Mouse (Mus musculus) embryo, embryonic 11.5 days (tissue): ENCODE data around the gene Il1r1.
"Not testable (repeated sequence)": the region's sequence is repeated elsewhere in the genome, so short reads cannot be mapped to it uniquely, and the experiment has no call there.

Experiments used
- DNase-seq: peaks from one replicate; pipeline ENCODE4 v3.0.0-alpha.2; 2012; ENCODE audit warnings: low read depth, low spot score

Il1r1 gene

GRCm38 (mm10) chr1:40271052-40271451 is 46.2 kb downstream of the Il1r1 start:
- DNase-seq, result no peak

- no peak for DNase-seq
Observed at GRCm38 (mm10) chr1:40271486-40272055, 46.7 kb downstream of the Il1r1 start.

- DNase-seq, result no peak
Observed at GRCm38 (mm10) chr1:40272204-40272603, 47.3 kb downstream of the Il1r1 start.

GRCm38 (mm10) chr1:40273491-40273890 is 48.6 kb downstream of the Il1r1 start:
- DNase-seq, result no peak

- DNase-seq, result no peak
Observed at GRCm38 (mm10) chr1:40275285-40276013, 50.6 kb downstream of the Il1r1 start.

- no peak for DNase-seq
Observed at GRCm38 (mm10) chr1:40277944-40278343, 53.1 kb downstream of the Il1r1 start.

GRCm38 (mm10) chr1:40278720-40279119 is 53.8 kb downstream of the Il1r1 start:
- no peak for DNase-seq

- no peak for DNase-seq
Observed at GRCm38 (mm10) chr1:40279182-40279743, 54.4 kb downstream of the Il1r1 start.

- DNase-seq, result no peak
Observed at GRCm38 (mm10) chr1:40281950-40282349, 57.1 kb downstream of the Il1r1 start.

- no peak for DNase-seq
Observed at GRCm38 (mm10) chr1:40282394-40282793, 57.5 kb downstream of the Il1r1 start.

- no peak for DNase-seq
Observed at GRCm38 (mm10) chr1:40283995-40284394, 59.1 kb downstream of the Il1r1 start.

GRCm38 (mm10) chr1:40290489-40291255 is 65.8 kb downstream of the Il1r1 start:
- no peak for DNase-seq

- no peak for DNase-seq
Observed at GRCm38 (mm10) chr1:40292231-40292630, 67.4 kb downstream of the Il1r1 start.

- no peak for DNase-seq
Observed at GRCm38 (mm10) chr1:40293891-40294290, 69.0 kb downstream of the Il1r1 start.

- no peak for DNase-seq
Observed at GRCm38 (mm10) chr1:40294824-40295223, 69.9 kb downstream of the Il1r1 start.

- no peak for DNase-seq
Observed at GRCm38 (mm10) chr1:40298053-40298452, 73.2 kb downstream of the Il1r1 start.

- no peak for DNase-seq
Observed at GRCm38 (mm10) chr1:40303179-40303866, 78.4 kb downstream of the Il1r1 start.

- DNase-seq, result not testable (repeated sequence)
Observed at GRCm38 (mm10) chr1:40304321-40304720, 79.4 kb downstream of the Il1r1 start.

- DNase-seq, result no peak
Observed at GRCm38 (mm10) chr1:40306111-40306510, 81.2 kb downstream of the Il1r1 start.

- no peak for DNase-seq
Observed at GRCm38 (mm10) chr1:40311123-40311522, 86.2 kb downstream of the Il1r1 start.

- DNase-seq, result no peak
Observed at GRCm38 (mm10) chr1:40311625-40312024, 86.7 kb downstream of the Il1r1 start.

- DNase-seq, result no peak
Observed at GRCm38 (mm10) chr1:40314016-40314415, 89.1 kb downstream of the Il1r1 start.
